Mouse (Mus musculus): ENCODE measurements around the gene Nkx2-5. TPM values are rescaled to one million over a fixed set of nuclear protein-coding genes. Genes with fewer than 3 reads are reported as not detected.

Gene Nkx2-5
- total RNA-seq, 2 experiments from 2014 or later: not detected

GRCm38 (mm10) chr17:26838191-26838910, 6.5 kb downstream of the Nkx2-5 start:
- no peak for ATAC-seq (replicated peaks; ENCODE audit: low FRiP score, poor library complexity, severe bottlenecking)

DNA sequence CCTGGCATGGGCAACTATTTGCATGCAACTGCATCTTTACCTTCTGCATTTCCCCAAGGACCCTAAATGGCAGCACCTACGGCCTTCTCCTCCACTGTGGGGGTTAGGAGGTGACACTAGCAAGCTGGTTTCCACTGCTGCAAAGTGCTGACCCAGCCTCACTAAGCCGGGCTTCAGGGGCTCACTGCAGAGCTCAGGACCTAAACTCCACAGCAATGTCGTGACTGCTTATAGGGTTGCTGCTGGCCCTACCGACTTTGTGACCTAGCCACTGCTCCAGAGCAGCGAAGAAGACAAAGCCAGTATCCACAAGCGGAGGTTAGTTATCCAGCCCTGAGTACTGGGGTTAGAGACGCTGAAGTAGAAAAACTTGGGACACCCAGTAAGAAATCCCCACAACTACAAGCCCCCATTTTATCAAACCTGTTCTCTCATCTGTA, 7.2 kb downstream of the Nkx2-5 start:
- no peak for ATAC-seq (replicated peaks; ENCODE audit: low FRiP score, poor library complexity, severe bottlenecking)

DNA sequence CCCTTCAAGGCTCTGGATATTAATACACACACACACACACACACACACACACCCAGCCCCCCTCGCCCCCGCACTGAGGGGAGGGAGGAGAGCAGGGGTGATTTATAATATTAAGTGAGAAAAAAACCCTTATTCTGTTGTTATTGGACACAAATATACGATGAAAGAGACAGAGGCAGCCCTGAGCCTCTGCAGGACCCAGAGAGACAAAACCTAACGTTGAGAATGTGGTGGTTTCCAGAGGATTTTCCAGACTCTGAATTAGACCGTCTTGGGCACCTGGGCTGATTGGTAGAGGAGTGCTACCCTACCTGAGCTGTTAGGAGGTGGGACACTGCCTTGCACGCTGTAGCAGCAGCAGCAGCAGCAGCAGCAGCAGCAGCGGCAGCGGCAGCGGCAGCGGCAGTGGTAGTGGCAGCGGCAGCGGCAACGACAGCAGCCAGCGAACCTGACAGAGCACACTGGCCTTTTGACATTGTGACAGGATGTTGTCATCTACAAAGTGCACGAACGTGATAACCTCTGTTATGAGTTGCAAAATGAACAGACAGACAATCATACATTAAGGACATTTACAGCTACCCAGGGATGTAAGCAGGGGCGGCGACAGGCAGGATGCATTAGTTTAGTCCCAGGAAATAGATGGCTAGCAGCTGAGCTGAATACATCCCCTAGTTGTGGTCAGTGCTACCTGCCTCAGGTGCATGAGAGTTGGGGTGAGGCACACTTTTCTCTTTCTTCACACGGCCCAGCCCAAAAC, 7.8 kb downstream of the Nkx2-5 start:
- ATAC-seq (replicated peaks; ENCODE audit: low FRiP score, poor library complexity, severe bottlenecking): no peak

- ATAC-seq (replicated peaks; ENCODE audit: low FRiP score, poor library complexity, severe bottlenecking): no peak
Measured at GRCm38 (mm10) chr17:26836377-26836776, 8.4 kb downstream of the Nkx2-5 start.

DNA sequence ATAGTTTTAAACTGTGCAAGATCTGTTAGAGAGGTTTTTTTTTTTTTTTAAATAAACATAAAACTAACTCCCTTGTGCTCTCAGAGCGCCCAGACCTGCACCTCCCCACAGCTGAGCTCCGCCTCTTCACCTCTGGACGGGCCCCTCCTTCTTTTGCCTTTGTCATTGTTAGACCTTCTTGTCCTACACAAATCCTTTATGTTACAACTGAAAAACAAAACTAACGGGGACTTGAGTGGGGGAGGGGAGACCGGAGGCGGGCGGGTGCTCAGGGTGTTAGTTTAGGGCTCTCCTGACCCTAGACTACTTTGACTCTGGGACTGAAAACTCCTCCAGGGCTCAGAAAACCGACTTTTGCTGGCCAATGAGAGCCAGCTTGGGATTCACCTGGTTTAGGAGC, 8.9 kb downstream of the Nkx2-5 start:
- ATAC-seq (replicated peaks; ENCODE audit: low FRiP score, poor library complexity, severe bottlenecking): no peak

DNA sequence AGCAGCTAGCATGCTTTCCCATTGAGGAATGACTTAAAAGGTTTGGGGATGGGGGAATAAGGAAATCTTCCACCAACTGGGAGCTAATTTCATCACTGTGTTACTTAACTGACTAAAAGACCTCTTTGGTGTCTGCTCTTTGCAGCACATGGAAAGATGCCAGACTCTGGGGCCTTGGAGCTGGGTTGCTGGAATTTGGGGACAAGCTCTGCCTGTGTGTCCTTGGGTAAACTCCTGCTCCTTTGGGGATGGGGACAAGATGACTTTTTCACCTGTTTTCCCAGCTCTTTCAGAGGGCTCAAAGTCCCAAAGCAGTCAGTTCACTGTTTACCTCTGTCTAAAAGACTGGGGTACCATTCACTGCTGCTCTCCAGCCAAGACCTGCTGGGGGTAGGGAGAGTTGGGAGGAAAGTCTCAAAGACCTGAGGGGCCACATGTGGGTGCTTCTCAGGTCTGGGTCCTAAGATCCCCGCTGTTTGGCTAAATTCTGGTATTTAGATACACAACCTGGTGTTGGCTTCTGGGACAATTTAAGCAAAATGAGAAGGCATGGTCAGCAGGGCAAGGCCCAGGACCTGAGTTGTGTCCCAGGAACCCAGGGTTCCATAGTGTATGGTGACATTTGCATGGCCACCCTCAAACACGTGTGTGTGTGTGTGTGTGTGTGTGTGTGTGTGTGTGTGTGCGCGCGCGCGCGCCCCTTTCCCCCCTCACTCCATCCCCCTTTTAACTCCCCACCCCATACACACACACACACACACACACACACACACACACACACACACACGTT, 9.6 kb downstream of the Nkx2-5 start:
- no peak for ATAC-seq (replicated peaks; ENCODE audit: low FRiP score, poor library complexity, severe bottlenecking)

GRCm38 (mm10) chr17:26834302-26834965, 10.4 kb downstream of the Nkx2-5 start:
- ATAC-seq (replicated peaks; ENCODE audit: low FRiP score, poor library complexity, severe bottlenecking): no peak

DNA sequence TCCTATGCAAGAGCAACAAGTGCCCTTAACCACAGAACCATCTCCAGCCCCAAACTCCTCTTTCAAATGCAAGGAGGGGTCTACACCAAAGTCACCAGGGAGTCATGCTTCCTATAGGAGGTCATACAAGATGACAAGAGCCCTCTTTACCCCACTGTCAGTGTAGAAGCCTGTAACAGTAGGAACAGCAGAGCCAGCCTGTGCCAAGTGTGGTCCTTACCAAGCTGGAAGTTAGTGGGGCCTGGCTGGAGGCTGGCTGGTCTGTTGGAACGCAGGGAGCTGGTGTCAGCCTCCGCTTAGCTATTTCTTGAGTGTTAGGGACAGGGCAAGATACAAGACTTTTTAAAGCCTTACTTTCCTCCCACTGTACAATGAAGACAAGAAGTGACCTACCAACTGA, 11.0 kb downstream of the Nkx2-5 start:
- ATAC-seq (replicated peaks; ENCODE audit: low FRiP score, poor library complexity, severe bottlenecking): no peak

DNA sequence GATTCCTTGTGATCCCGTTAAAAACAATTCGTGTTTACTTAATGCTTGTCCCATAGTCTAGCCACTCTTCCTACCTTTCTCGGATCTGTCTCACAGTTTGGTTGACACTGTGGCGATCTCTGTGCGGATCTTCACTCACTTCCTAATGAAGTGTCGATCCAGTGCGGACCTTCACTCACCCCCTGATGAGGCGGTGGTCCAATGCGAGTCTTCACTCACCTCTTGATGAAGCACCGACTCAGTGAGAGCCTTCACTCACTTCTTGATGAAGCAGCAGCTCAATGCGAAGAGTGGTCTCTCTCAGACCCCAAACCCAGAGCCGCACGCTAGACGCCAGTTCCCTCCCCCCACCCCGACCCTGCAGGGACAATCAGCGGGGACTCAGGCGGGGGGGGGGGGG, 18.7 kb downstream of the Nkx2-5 start:
- ATAC-seq (replicated peaks; ENCODE audit: low FRiP score, poor library complexity, severe bottlenecking): no peak

GRCm38 (mm10) chr17:26817776-26818175, 27.0 kb downstream of the Nkx2-5 start:
- ATAC-seq (replicated peaks; ENCODE audit: low FRiP score, poor library complexity, severe bottlenecking): no peak

DNA sequence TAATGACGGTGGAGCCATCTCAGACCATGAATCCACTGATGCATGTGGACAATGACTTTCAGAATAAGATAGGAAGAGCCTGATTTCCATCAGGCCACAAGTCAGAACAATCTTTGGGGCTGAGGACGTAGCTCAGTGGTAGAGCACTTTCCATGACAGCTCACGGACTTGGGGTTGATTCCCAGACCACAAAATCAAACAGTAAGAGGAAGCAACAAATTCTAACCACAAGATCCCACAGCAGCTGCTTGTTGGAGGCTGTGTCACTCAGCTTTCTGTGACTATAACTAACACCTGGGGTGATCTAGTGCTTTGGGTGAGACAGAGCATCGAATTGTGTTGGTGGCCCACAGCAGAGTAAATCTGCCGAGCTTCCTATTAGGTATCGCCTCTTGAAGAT, 28.0 kb downstream of the Nkx2-5 start:
- no peak for ATAC-seq (replicated peaks; ENCODE audit: low FRiP score, poor library complexity, severe bottlenecking)

DNA sequence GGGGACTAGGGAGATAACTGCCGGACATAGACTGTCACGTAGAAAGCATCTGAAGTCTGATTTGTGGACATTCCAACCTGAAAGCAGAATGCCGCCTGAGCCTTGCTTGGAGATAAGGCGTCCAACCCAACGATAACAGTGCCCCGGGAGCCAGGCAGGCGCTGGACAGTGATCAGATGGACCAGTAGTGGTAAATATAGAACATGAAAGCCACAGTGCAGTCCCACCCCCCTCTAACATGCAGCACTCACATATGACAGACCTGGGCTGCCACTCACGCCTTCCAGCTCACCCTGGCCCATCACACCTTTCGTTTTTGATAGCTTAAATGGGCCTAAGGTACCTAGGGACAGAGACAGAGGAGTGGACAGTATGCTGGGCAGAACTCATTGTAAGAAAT, 31.3 kb downstream of the Nkx2-5 start:
- no peak for ATAC-seq (replicated peaks; ENCODE audit: low FRiP score, poor library complexity, severe bottlenecking)

DNA sequence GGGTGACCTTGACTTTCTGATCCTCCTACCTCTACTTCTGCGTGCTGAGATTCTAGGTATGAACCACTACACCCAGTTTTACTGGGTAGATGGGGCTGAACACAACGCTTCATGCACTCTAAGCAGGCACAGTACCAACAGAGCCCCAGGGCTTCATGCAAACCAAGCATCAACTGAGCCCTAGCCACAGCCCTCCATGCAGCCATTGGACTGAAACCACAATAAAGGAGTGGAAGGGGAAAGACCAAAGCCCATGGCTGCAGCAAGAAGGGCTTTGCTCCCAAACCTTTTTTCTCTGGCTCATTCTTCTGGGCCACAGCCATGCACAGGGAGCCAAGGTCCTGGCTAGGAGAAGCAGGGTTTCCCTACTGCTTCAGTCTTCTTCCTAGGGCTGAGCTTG, 32.2 kb downstream of the Nkx2-5 start:
- ATAC-seq (replicated peaks; ENCODE audit: low FRiP score, poor library complexity, severe bottlenecking): no peak

- ATAC-seq (replicated peaks; ENCODE audit: low FRiP score, poor library complexity, severe bottlenecking): no peak
Measured at GRCm38 (mm10) chr17:26802886-26803285, 41.9 kb downstream of the Nkx2-5 start.

DNA sequence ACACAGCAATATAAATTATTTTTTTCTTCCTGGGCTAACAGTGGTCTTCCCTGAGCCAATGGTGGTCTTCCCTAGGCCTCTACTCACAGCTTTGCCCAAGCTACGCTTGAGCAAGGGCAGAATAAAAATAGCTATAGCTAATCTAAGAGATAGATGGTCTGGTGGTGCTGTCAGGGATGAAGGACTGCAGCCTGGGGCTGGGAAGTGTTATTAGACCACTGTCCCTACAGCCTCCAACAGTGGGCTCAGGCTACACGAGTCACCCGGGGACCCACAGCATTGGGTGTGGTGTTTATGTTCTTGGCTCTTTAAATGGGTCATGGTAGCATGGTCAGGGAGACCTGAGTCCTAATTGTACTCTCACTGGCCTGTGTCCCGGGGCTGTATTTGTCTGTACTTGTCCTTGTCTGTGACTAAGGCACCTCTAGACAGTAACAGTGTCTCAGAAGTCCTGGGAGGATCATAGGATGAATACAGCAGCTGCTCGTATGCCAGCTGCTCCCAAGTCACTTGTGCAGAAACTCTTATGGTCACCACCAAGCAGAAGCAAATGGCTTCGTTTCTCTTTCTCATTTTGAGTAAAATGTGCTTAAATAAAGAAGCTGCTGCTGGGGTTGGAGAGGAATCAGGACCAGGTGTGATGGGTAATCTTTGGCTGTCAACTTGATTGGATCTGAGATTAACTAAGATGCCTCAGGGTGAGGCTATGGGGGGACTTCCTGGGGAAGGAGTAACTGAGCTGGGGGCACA, 47.3 kb downstream of the Nkx2-5 start:
- ATAC-seq (replicated peaks; ENCODE audit: low FRiP score, poor library complexity, severe bottlenecking): no peak

- no peak for ATAC-seq (replicated peaks; ENCODE audit: low FRiP score, poor library complexity, severe bottlenecking)
Measured at GRCm38 (mm10) chr17:26795386-26795785, 49.4 kb downstream of the Nkx2-5 start.

GRCm38 (mm10) chr17:26794744-26795143, 50.1 kb downstream of the Nkx2-5 start:
- ATAC-seq (replicated peaks; ENCODE audit: low FRiP score, poor library complexity, severe bottlenecking): 0 out of 2 replicates have a peak, but pooled peaks have one; percentile 63

- no peak for ATAC-seq (replicated peaks; ENCODE audit: low FRiP score, poor library complexity, severe bottlenecking)
Measured at GRCm38 (mm10) chr17:26793068-26793765, 51.6 kb downstream of the Nkx2-5 start.

- ATAC-seq (replicated peaks; ENCODE audit: low FRiP score, poor library complexity, severe bottlenecking): no peak
Measured at GRCm38 (mm10) chr17:26792096-26792495, 52.7 kb downstream of the Nkx2-5 start.

All from erythroid progenitor cell, adult 5-6 weeks (primary cell).